8 mouse cellular contexts compared by ENCODE assay signal in genomic region chr7:81208944-81209343, GRCm38 (mm10). TPM values are rescaled to one million over a fixed set of nuclear protein-coding genes. Genes with fewer than 3 reads are reported as not detected.
DNase-seq lines count a peak whose midpoint lies in the region; ATAC-seq and TF ChIP-seq lines count a peak whose summit lies in the region.

No protein-coding gene starts in this region.

- peak; percentile 67 to 81 for DNase-seq in heart, adult 2 months
- peak; percentile 88 for DNase-seq in R1 (ENCODE audit: low read depth, low spot score)
- DNase-seq in embryo, embryonic 9.5 days (ENCODE audit: extremely low spot score): peak; percentile 62
- peak; percentile 88 for DNase-seq in kidney, postnatal 10 days
- peak; percentile 73 to 81 for DNase-seq in lung, adult 18-20 months
- peak; percentile 43 to 65 for DNase-seq in right cerebral cortex, postnatal 10 days (ENCODE audit: low spot score in 2 of 2)
- peak; percentile 66 for DNase-seq in urinary bladder, postnatal 14 days (ENCODE audit: low spot score)

- H3K4me2 ChIP-seq in heart, embryonic 12.5 days: no peak overlapping the region

- H3K9ac ChIP-seq in heart, adult 2 months (ENCODE audit: low read depth, low read length): no peak overlapping the region
- no peak overlapping the region for H3K9ac ChIP-seq in heart, embryonic 12.5 days

- no peak overlapping the region for H3K4me3 ChIP-seq in heart, adult 2 months
- H3K4me3 ChIP-seq in heart, embryonic 12.5 days: no peak overlapping the region

- no peaks in the 10 kb centered on the region for H3K9me3 ChIP-seq in heart, embryonic 12.5 days (replicated peaks)

- H3K79me2 ChIP-seq in heart, adult 2 months (replicated peaks; ENCODE audit: control insufficient read depth, insufficient read depth, low read length): no peaks in the 10 kb centered on the region

- TF ChIP-seq CTCF in heart, adult 2 months (IDR thresholded peaks at IDR 0.05): peak; percentile 95

- no peaks in the 10 kb centered on the region for H3K36me3 ChIP-seq in heart, adult 2 months (ENCODE audit: control insufficient read depth, insufficient read depth, low read length)
- no peaks in the 10 kb centered on the region for H3K36me3 ChIP-seq in heart, embryonic 12.5 days

- WGBS in heart, adult 2 months: 31% methylated on average over 6 of the region's 6 CpGs
- WGBS in heart, embryonic 12.5 days: 19% methylated on average over 6 of the region's 6 CpGs

- no peak for TF ChIP-seq POLR2A in heart, adult 2 months (IDR thresholded peaks at IDR 0.05; ENCODE audit: insufficient read depth, low read depth, low read length)

- peaks cover 6% of the 10 kb centered on the region for H3K4me1 ChIP-seq in heart, adult 2 months (ENCODE audit: control insufficient read depth, insufficient read depth, low read length)
- H3K4me1 ChIP-seq in heart, embryonic 12.5 days (replicated peaks): peaks cover 21% of the 10 kb centered on the region

- 0 out of 2 replicates have a peak, but pooled peaks have one; percentile 31 for TF ChIP-seq EP300 in heart, adult 2 months (IDR thresholded peaks at IDR 0.05; ENCODE audit: insufficient read depth, low read depth, low read length)

- intact Hi-C loops in heart, adult 2 months (cut with DNase I): loop anchor here (1.0 to 2.0 kb wide), 2 partner anchors 42 to 127 kb away; no protein-coding TSS in a partner anchor

- H3K27me3 ChIP-seq in heart, adult 2 months (ENCODE audit: control insufficient read depth, insufficient read depth, low read length): no peaks in the 10 kb centered on the region
- peaks cover 7% of the 10 kb centered on the region for H3K27me3 ChIP-seq in heart, embryonic 12.5 days (replicated peaks)

- no peak for ATAC-seq in heart, embryonic 12.5 days (ENCODE audit: insufficient number of reproducible peaks, low FRiP score)

- no peak overlapping the region for H3K27ac ChIP-seq in heart, adult 2 months
- H3K27ac ChIP-seq in heart, embryonic 12.5 days (ENCODE audit: poor library complexity, severe bottlenecking): no peak overlapping the region

RNA-seq across cellular contexts. Expression of gene Pde8a, which starts 4.5 kb away (rescaled TPM):
- total RNA-seq in heart, adult 2 months (2021): 10 to 100 TPM; 12.2 to 13.0 TPM
- polyA plus RNA-seq in heart, adult 2 months (2012; rRNA removed): 7.8 and 13.6 TPM in 2 replicates
- polyA plus RNA-seq in heart, embryonic 12.5 days (2016; fragmentation: Nextera tagmentation; extraction: Ambion mirVana): 3.8 and 3.9 TPM in 2 replicates
